Mouse (Mus musculus) CH12.LX (cell line): Measurements from ENCODE around the gene Samd5. TPM values are rescaled to one million over a fixed set of nuclear protein-coding genes. Genes with fewer than 3 reads are reported as not detected.

Experiments
- DNase-seq: peaks from one replicate; pipeline ENCODE4 v3.0.0-alpha.2; 2013; ENCODE audit errors: extremely low read depth
- H3K27ac ChIP-seq: 2 replicates; pipeline ENCODE4 v1.5.1; 2012; ENCODE audit warnings: low read depth, mild to moderate bottlenecking, control low read depth, moderate library complexity; ENCODE audit not compliant: insufficient read depth
- H3K27me3 ChIP-seq: replicated peaks from 2 replicates; pipeline ENCODE3; 2012; ENCODE audit warnings: inconsistent platforms
- H3K36me3 ChIP-seq, 2 experiments: replicated peaks in 1 of 2; 2 replicates each; pipeline versions ENCODE3 to v1.6.1; 2012; ENCODE audit warnings: inconsistent platforms in 1 of 2, low read length in 1 of 2, mild to moderate bottlenecking in 1 of 2, mixed read lengths in 1 of 2, moderate library complexity in 1 of 2; ENCODE audit not compliant: control insufficient read depth in 1 of 2, insufficient read depth in 1 of 2
- H3K4me1 ChIP-seq, 2 experiments: 2 replicates each; pipeline ENCODE4 v1.6.1; 2012; ENCODE audit warnings: inconsistent platforms in 1 of 2, moderate library complexity in 1 of 2; ENCODE audit not compliant: insufficient read depth in 2 of 2, control insufficient read depth in 1 of 2
- H3K4me2 ChIP-seq: 2 replicates; pipeline ENCODE4 v1.6.1; 2012; ENCODE audit warnings: low read depth, mild to moderate bottlenecking, control low read depth; ENCODE audit not compliant: poor library complexity, insufficient read depth, severe bottlenecking
- H3K4me3 ChIP-seq, 3 experiments: fragments of 150-350 bp in 1 of 3; sonication (generic) in 1 of 3; replicated peaks in 1 of 3; 2 replicates each; pipeline versions ENCODE3 to v1.5.1; 2011 to 2012; ENCODE audit warnings: low read depth in 2 of 3, low read length in 2 of 3, mild to moderate bottlenecking in 2 of 3, moderate library complexity in 2 of 3, control low read depth in 1 of 3, improper control_type of control experiment in 1 of 3, inconsistent platforms in 1 of 3, mixed read lengths in 1 of 3; ENCODE audit not compliant: poor library complexity in 1 of 3
- H3K79me2 ChIP-seq: replicated peaks from 2 replicates; pipeline ENCODE4 v1.6.1; 2012; ENCODE audit warnings: mild to moderate bottlenecking, moderate library complexity; ENCODE audit not compliant: control insufficient read depth, poor library complexity, insufficient read depth, severe bottlenecking; ENCODE audit errors: extremely low read depth
- H3K9ac ChIP-seq: 2 replicates; pipeline ENCODE4 v1.6.1; 2012; ENCODE audit warnings: low read depth, mild to moderate bottlenecking, control low read depth, moderate library complexity; ENCODE audit not compliant: insufficient read depth
- H3K9me3 ChIP-seq: replicated peaks from 2 replicates; pipeline ENCODE3; 2012; ENCODE audit warnings: low read length, inconsistent platforms, mixed read lengths
- BHLHE40 ChIP-seq: IDR thresholded peaks from 2 replicates; pipeline ENCODE4 v1.6.1; 2011; ENCODE audit warnings: mild to moderate bottlenecking, low read depth, low read length, improper control_type of control experiment
- CTCF ChIP-seq, 2 experiments: IDR thresholded peaks in 1 of 2; conservative IDR thresholded peaks in 1 of 2; 2 replicates each; pipeline ENCODE4 v1.5.1; 2011 to 2012; ENCODE audit warnings: low read depth in 2 of 2, low read length in 2 of 2, improper control_type of control experiment in 1 of 2, inconsistent platforms in 1 of 2, mild to moderate bottlenecking in 1 of 2, moderate library complexity in 1 of 2
- E2F4 ChIP-seq: IDR thresholded peaks from 2 replicates; pipeline ENCODE4 v1.6.1; 2011; ENCODE audit warnings: low read depth, low read length, improper control_type of control experiment; ENCODE audit not compliant: insufficient replicate concordance
- ETS1 ChIP-seq: conservative IDR thresholded peaks from 2 replicates; pipeline ENCODE4 v1.6.1; 2012; ENCODE audit warnings: low read depth, mild to moderate bottlenecking, inconsistent platforms, low read length, improper control_type of control experiment, moderate library complexity
- GABPA ChIP-seq: IDR thresholded peaks from 2 replicates; pipeline ENCODE4 v1.6.1; 2012; ENCODE audit warnings: low read depth, low read length, improper control_type of control experiment, inconsistent platforms; ENCODE audit not compliant: insufficient replicate concordance
- IRF4 ChIP-seq: IDR thresholded peaks from 2 replicates; pipeline ENCODE4 v1.6.1; 2014; ENCODE audit warnings: low read depth, mild to moderate bottlenecking, inconsistent platforms, low read length, improper control_type of control experiment
- JUN ChIP-seq: IDR thresholded peaks from 2 replicates; pipeline ENCODE4 v1.6.1; 2011; ENCODE audit warnings: low read depth, mild to moderate bottlenecking, low read length, improper control_type of control experiment, moderate library complexity; ENCODE audit not compliant: insufficient read depth
- JUND ChIP-seq: conservative IDR thresholded peaks from 2 replicates; pipeline ENCODE4 v1.6.1; 2011; ENCODE audit warnings: low read depth, low read length, improper control_type of control experiment
- KAT2A ChIP-seq: IDR thresholded peaks from 2 replicates; pipeline ENCODE4 v1.6.1; 2012; ENCODE audit warnings: low read length, improper control_type of control experiment, inconsistent platforms; ENCODE audit not compliant: insufficient replicate concordance
- MAFK ChIP-seq: IDR thresholded peaks from 2 replicates; pipeline ENCODE4 v1.6.1; 2011; ENCODE audit warnings: low read length, improper control_type of control experiment; ENCODE audit not compliant: insufficient replicate concordance
- MAZ ChIP-seq: IDR thresholded peaks from 2 replicates; pipeline ENCODE4 v1.6.1; 2012; ENCODE audit warnings: low read depth, mild to moderate bottlenecking, inconsistent platforms, low read length, improper control_type of control experiment, moderate library complexity
- MEF2A ChIP-seq: IDR thresholded peaks from 2 replicates; pipeline ENCODE4 v1.6.1; 2014; ENCODE audit warnings: low read depth, mild to moderate bottlenecking, inconsistent platforms, low read length, improper control_type of control experiment, borderline replicate concordance
- MXI1 ChIP-seq: IDR thresholded peaks from 2 replicates; pipeline ENCODE4 v1.6.1; 2011; ENCODE audit warnings: mild to moderate bottlenecking, low read depth, low read length, improper control_type of control experiment
- NRF1 ChIP-seq: IDR thresholded peaks from 2 replicates; pipeline ENCODE4 v1.6.1; 2014; ENCODE audit warnings: low read depth, mild to moderate bottlenecking, inconsistent platforms, low read length, improper control_type of control experiment, moderate library complexity
- PAX5 ChIP-seq: IDR thresholded peaks from 2 replicates; pipeline ENCODE4 v1.6.1; 2012; ENCODE audit warnings: low read length, inconsistent platforms, mixed read lengths
- POLR2AphosphoS2 ChIP-seq: IDR thresholded peaks from 2 replicates; pipeline ENCODE4 v1.6.1; 2011; ENCODE audit warnings: low read depth, low read length, improper control_type of control experiment
- RAD21 ChIP-seq: IDR thresholded peaks from 2 replicates; pipeline ENCODE4 v1.6.1; 2011; ENCODE audit warnings: low read depth, mild to moderate bottlenecking, low read length, improper control_type of control experiment, moderate library complexity
- RCOR1 ChIP-seq: conservative IDR thresholded peaks from 2 replicates; pipeline ENCODE4 v1.6.1; 2012; ENCODE audit warnings: low read depth, mild to moderate bottlenecking, inconsistent platforms, low read length, improper control_type of control experiment
- SIN3A ChIP-seq: IDR thresholded peaks from 2 replicates; pipeline ENCODE4 v1.6.1; 2012; ENCODE audit warnings: low read length, improper control_type of control experiment, inconsistent platforms
- SMC3 ChIP-seq: IDR thresholded peaks from 2 replicates; pipeline ENCODE4 v1.6.1; 2011; ENCODE audit warnings: low read depth, low read length, improper control_type of control experiment
- TBP ChIP-seq: conservative IDR thresholded peaks from 2 replicates; pipeline ENCODE4 v1.6.1; 2011; ENCODE audit warnings: low read depth, low read length, improper control_type of control experiment
- TCF12 ChIP-seq: IDR thresholded peaks from 2 replicates; pipeline ENCODE4 v1.6.1; 2014; ENCODE audit warnings: low read depth, mild to moderate bottlenecking, inconsistent platforms, low read length, improper control_type of control experiment
- UBTF ChIP-seq: IDR thresholded peaks from 2 replicates; pipeline ENCODE4 v1.6.1; 2012; ENCODE audit warnings: low read depth, mild to moderate bottlenecking, inconsistent platforms, low read length, improper control_type of control experiment, moderate library complexity
- USF2 ChIP-seq: conservative IDR thresholded peaks from 2 replicates; pipeline ENCODE4 v1.6.1; 2011; ENCODE audit warnings: low read depth, low read length, improper control_type of control experiment
- ZKSCAN1 ChIP-seq: IDR thresholded peaks from 2 replicates; pipeline ENCODE4 v1.6.1; 2012; ENCODE audit warnings: low read depth, inconsistent platforms, low read length, improper control_type of control experiment, borderline replicate concordance
- ZMIZ1 ChIP-seq: IDR thresholded peaks from 2 replicates; pipeline ENCODE4 v1.6.1; 2012; ENCODE audit warnings: low read depth, mild to moderate bottlenecking, inconsistent platforms, low read length, improper control_type of control experiment
- dilution Hi-C: fragments of 300-500 bp; cut with MboI; formaldehyde crosslinking; loops from 2 replicates; pipeline ENCODE4 v1.14.3; 2020; ENCODE audit warnings: low sequenced_read_pairs; ENCODE audit not compliant: extremely low pct_unique_long_range_greater_than_20kb, extremely low pct_ligation_motif_present
- in situ Hi-C: fragments of 300-500 bp; cut with MboI; formaldehyde crosslinking; loops from 3 replicates; pipeline ENCODE4 v1.14.3; 2019; ENCODE audit warnings: low sequenced_read_pairs, low pct_ligation_motif_present, low pct_unique_long_range_greater_than_20kb, mixed read lengths
- polyA plus RNA-seq: library from polyadenylated mRNA; unstranded; fragments of >175 nt; gene quantifications from 2 replicates; pipeline ENCODE4 v1.2.1, GENCODE M21; 2012; ENCODE audit warnings: low read depth; ENCODE audit not compliant: insufficient read length
- total RNA-seq, 2 experiments: library from RNA; depleted of rRNA; stranded (reverse); fragments of 300-350 nt in 1 of 2; fragments of >200 nt in 1 of 2; gene quantifications; 2 replicates each; pipeline ENCODE4 v1.2.3; 2012 to 2014

The Samd5 gene
- total and polyA plus RNA-seq, 3 experiments: not detected

DNA sequence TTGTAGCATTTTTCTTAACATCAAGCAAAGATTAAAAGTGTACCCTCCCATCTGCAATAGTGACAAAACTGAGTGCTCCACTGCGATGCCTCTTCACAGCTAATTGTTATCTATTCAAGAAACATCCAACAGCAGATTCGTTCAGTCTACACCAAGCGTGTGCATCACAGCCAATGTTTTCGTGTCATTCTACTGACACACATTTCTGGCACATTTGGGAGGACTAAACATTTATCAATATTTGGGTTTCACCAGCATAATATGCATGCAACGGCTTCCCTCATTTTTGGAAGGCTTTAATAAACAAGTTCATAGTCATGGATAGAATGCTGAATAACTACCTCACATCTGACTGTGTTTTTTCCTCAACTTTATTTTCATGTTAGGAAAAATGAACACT, 95.6 kb downstream of the Samd5 start:
- no peaks in the 10 kb centered on the region for H3K79me2 ChIP-seq
- TF ChIP-seq ZMIZ1 (no peak), GABPA (no peak), UBTF (no peak), PAX5 (no peak), JUN (no peak), SIN3A (no peak), JUND (no peak), MAFK (no peak), RCOR1 (no peak), ZKSCAN1 (no peak), KAT2A (no peak), BHLHE40 (no peak), TBP (no peak), CTCF (conservative IDR thresholded peaks at IDR 0.05 in 1 of 2, IDR thresholded peaks at IDR 0.05 in 1 of 2; ENCODE audit: low read depth in 2 of 2, low read length in 2 of 2) (no peak), POLR2AphosphoS2 (no peak), SMC3 (no peak), ETS1 (no peak), E2F4 (no peak), USF2 (no peak), MAZ (no peak)
- TF ChIP-seq, all 38 proteins: peak for 0
- Histone ChIP-seq H3K4me1 (peaks cover 0 to 5% of the 10 kb centered on the region in 2 experiments; a peak in 2 of 4 replicates), H3K36me3 (no peaks in the 10 kb centered on the region), H3K4me2 (no peak overlapping the region), H3K27ac (no peak overlapping the region), H3K4me3 (no peak overlapping the region), H3K9me3 (no peaks in the 10 kb centered on the region), H3K9ac (no peak overlapping the region), H3K27me3 (no peaks in the 10 kb centered on the region)
- no peak for DNase-seq
- dilution Hi-C loops (no loop called here), in situ Hi-C loops (loop anchor here (25.0 kb wide), 1 partner anchor 183 kb away; no protein-coding TSS in a partner anchor)

DNA sequence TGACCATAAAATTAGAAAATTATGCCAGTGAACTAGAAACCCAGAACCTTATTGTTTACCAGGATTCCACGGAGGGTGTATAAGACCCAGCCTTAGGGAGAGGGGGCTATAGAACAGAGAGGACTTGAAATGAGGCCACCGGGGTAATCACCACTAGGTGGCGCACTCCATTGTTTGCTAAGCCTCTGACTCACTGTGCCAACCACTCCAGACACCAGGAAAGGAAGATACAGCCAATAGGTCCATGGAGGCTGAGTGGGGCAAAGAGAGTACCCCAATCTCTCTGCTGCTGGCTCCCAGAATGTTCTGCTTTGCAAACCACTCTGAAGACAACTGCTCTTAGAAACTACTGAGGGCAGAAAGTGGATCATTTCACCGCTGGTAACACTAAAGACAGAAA, 99.4 kb downstream of the Samd5 start:
- H3K27me3 ChIP-seq: no peaks in the 10 kb centered on the region
- in situ Hi-C loops: loop anchor here (25.0 kb wide), 1 partner anchor 187 kb away; no protein-coding TSS in a partner anchor
- no peak overlapping the region for H3K27ac ChIP-seq
- H3K9me3 ChIP-seq: no peaks in the 10 kb centered on the region
- H3K9ac ChIP-seq: no peak overlapping the region
- no peaks in the 10 kb centered on the region for H3K36me3 ChIP-seq
- no peak overlapping the region for H3K4me3 ChIP-seq
- no peaks in the 10 kb centered on the region for H3K79me2 ChIP-seq
- dilution Hi-C loops: no loop called here
- no peaks in the 10 kb centered on the region for H3K4me1 ChIP-seq
- peak; percentile 76 for DNase-seq
- H3K4me2 ChIP-seq: no peak overlapping the region
- TF ChIP-seq ZMIZ1: no peak
- no peak for TF ChIP-seq IRF4
- no peak for TF ChIP-seq NRF1
- peak; percentile 81 to 82 for TF ChIP-seq CTCF (conservative IDR thresholded peaks at IDR 0.05 in 1 of 2, IDR thresholded peaks at IDR 0.05 in 1 of 2; ENCODE audit: low read depth in 2 of 2, low read length in 2 of 2)
- TF ChIP-seq GABPA: no peak
- peak; percentile 87 for TF ChIP-seq SMC3
- TF ChIP-seq BHLHE40: no peak
- no peak for TF ChIP-seq MEF2A
- no peak for TF ChIP-seq POLR2AphosphoS2
- no peak for TF ChIP-seq JUN
- TF ChIP-seq UBTF: no peak
- TF ChIP-seq RAD21: peak; percentile 57
- TF ChIP-seq TCF12: no peak
- TF ChIP-seq MXI1: no peak
